Mouse (Mus musculus) ES-Bruce4 (cell line): Measurements from ENCODE around the gene Palm2. TPM values are rescaled to one million over a fixed set of nuclear protein-coding genes. Genes with fewer than 3 reads are reported as not detected.
A peak's percentile ranks its signal among the peaks of the same experiment; 100 is the strongest.

ENCODE experiments used
- H3K27ac ChIP-seq: 2 replicates; pipeline ENCODE4 v1.5.1; 2012; ENCODE audit warnings: low read length, inconsistent platforms; ENCODE audit not compliant: insufficient read depth
- H3K27me3 ChIP-seq: 2 replicates; pipeline ENCODE4 v1.6.1; 2012; ENCODE audit warnings: mild to moderate bottlenecking, low read length, inconsistent platforms; ENCODE audit not compliant: control insufficient read depth, poor library complexity, insufficient read depth, severe bottlenecking
- H3K36me3 ChIP-seq: 2 replicates; pipeline ENCODE4 v1.6.1; 2012; ENCODE audit warnings: inconsistent platforms, mild to moderate bottlenecking, low read length, moderate library complexity; ENCODE audit not compliant: control insufficient read depth, poor library complexity, insufficient read depth, severe bottlenecking
- H3K4me1 ChIP-seq: one replicate; pipeline ENCODE4 v1.8.1; 2011; ENCODE audit warnings: low read length; ENCODE audit not compliant: control insufficient read depth, insufficient read depth
- H3K4me3 ChIP-seq: 2 replicates; pipeline ENCODE4 v1.5.1; 2011; ENCODE audit warnings: low read depth, mild to moderate bottlenecking, low read length
- H3K9ac ChIP-seq: 2 replicates; pipeline ENCODE4 v1.6.1; 2012; ENCODE audit warnings: low read depth, mild to moderate bottlenecking, inconsistent platforms; ENCODE audit not compliant: poor library complexity, severe bottlenecking
- H3K9me3 ChIP-seq: replicated peaks from 2 replicates; pipeline ENCODE4 v1.6.1; 2012; ENCODE audit warnings: mild to moderate bottlenecking, low read length, inconsistent platforms; ENCODE audit not compliant: control insufficient read depth, poor library complexity, insufficient read depth, severe bottlenecking
- CTCF ChIP-seq: IDR thresholded peaks from one replicate; pipeline ENCODE4 v1.8.1; 2011; ENCODE audit warnings: low read depth, low read length
- EP300 ChIP-seq: IDR thresholded peaks from 2 replicates; pipeline ENCODE4 v1.6.1; 2011; ENCODE audit warnings: low read depth, low read length; ENCODE audit not compliant: insufficient read depth
- POLR2A ChIP-seq: IDR thresholded peaks from one replicate; pipeline ENCODE4 v1.8.1; 2011; ENCODE audit warnings: low read length; ENCODE audit not compliant: insufficient read depth
- polyA plus RNA-seq: library from polyadenylated mRNA; stranded (reverse); fragments of >200 nt; gene quantifications from 2 replicates; pipeline ENCODE4 v1.2.4, GENCODE M21; 2011; ENCODE audit warnings: low read depth; ENCODE audit not compliant: missing spikeins, insufficient read depth, insufficient read length

The Palm2 gene
- polyA plus RNA-seq, 1 experiment, result 3.4 TPM

- no peak for TF ChIP-seq POLR2A
- no peak for TF ChIP-seq EP300
- no peak for TF ChIP-seq CTCF
- Histone ChIP-seq H3K27ac (no peak overlapping the region), H3K36me3 (no peaks in the 10 kb centered on the region), H3K9ac (no peak overlapping the region), H3K4me1 (no peaks in the 10 kb centered on the region), H3K9me3 (no peaks in the 10 kb centered on the region), H3K4me3 (no peak overlapping the region), H3K27me3 (no peaks in the 10 kb centered on the region; the same call in 1 of the 2 replicates)
Observed at GRCm38 (mm10) chr4:57424011-57424410, 10.0 kb upstream of the Palm2 start.

- H3K9me3 ChIP-seq, result no peaks in the 10 kb centered on the region
- H3K27ac ChIP-seq, result no peak overlapping the region
- no peaks in the 10 kb centered on the region for H3K4me1 ChIP-seq
- no peaks in the 10 kb centered on the region; the same call in 1 of the 2 replicates for H3K27me3 ChIP-seq
- TF ChIP-seq POLR2A, result no peak
- no peak for TF ChIP-seq CTCF
- TF ChIP-seq EP300, result no peak
- no peaks in the 10 kb centered on the region for H3K36me3 ChIP-seq
- H3K9ac ChIP-seq, result no peak overlapping the region
- no peak overlapping the region for H3K4me3 ChIP-seq
Observed at GRCm38 (mm10) chr4:57428317-57428716, 5.7 kb upstream of the Palm2 start.

- no peak for TF ChIP-seq CTCF
- TF ChIP-seq EP300, result no peak
- no peak for TF ChIP-seq POLR2A
- Histone ChIP-seq H3K4me3 (peak overlapping the region; percentile 65), H3K4me1 (no peaks in the 10 kb centered on the region), H3K9me3 (no peaks in the 10 kb centered on the region), H3K27ac (no peak overlapping the region), H3K36me3 (no peaks in the 10 kb centered on the region), H3K27me3 (peaks cover 12% of the 10 kb centered on the region; the same call in 1 of the 2 replicates), H3K9ac (peak overlapping the region; percentile 53; the same call in 1 of the 2 replicates)
Observed at GRCm38 (mm10) chr4:57434705-57435360, 786 bp downstream of the Palm2 start.

- Histone ChIP-seq H3K9ac (no peak overlapping the region), H3K27me3 (peaks cover 12% of the 10 kb centered on the region; the same call in 1 of the 2 replicates), H3K36me3 (no peaks in the 10 kb centered on the region), H3K4me1 (no peaks in the 10 kb centered on the region), H3K27ac (no peak overlapping the region), H3K4me3 (no peak overlapping the region), H3K9me3 (no peaks in the 10 kb centered on the region)
- TF ChIP-seq POLR2A, result no peak
- TF ChIP-seq EP300, result no peak
- no peak for TF ChIP-seq CTCF
Observed at GRCm38 (mm10) chr4:57436286-57436685, 2.2 kb downstream of the Palm2 start.

GRCm38 (mm10) chr4:57446082-57446481 is 12.0 kb downstream of the Palm2 start:
- Histone ChIP-seq H3K27me3 (0 out of 2 replicates have a peak, but pooled peaks cover 3% of the 10 kb centered on the region), H3K4me1 (no peaks in the 10 kb centered on the region), H3K36me3 (no peaks in the 10 kb centered on the region), H3K27ac (no peak overlapping the region), H3K9ac (no peak overlapping the region), H3K9me3 (no peaks in the 10 kb centered on the region), H3K4me3 (no peak overlapping the region)
- TF ChIP-seq EP300, result no peak
- no peak for TF ChIP-seq CTCF
- TF ChIP-seq POLR2A, result no peak

GRCm38 (mm10) chr4:57446854-57447444 is 12.9 kb downstream of the Palm2 start:
- no peaks in the 10 kb centered on the region for H3K9me3 ChIP-seq
- no peak overlapping the region for H3K4me3 ChIP-seq
- H3K36me3 ChIP-seq, result no peaks in the 10 kb centered on the region
- H3K27me3 ChIP-seq, result 0 out of 2 replicates have a peak, but pooled peaks cover 3% of the 10 kb centered on the region
- H3K9ac ChIP-seq, result no peak overlapping the region
- no peaks in the 10 kb centered on the region for H3K4me1 ChIP-seq
- H3K27ac ChIP-seq, result no peak overlapping the region
- TF ChIP-seq EP300 (no peak), CTCF (no peak), POLR2A (no peak)
